Mouse (Mus musculus): Measurements from ENCODE around the gene Elf2. TPM values are rescaled to one million over a fixed set of nuclear protein-coding genes. Genes with fewer than 3 reads are reported as not detected.
"Not testable (repeated sequence)": the region's sequence is repeated elsewhere in the genome, so short reads cannot be mapped to it uniquely, and the experiment has no call there.

Elf2 gene
- total RNA-seq, 2 experiments from 2014 or later, result 66.7 to 67.4 TPM

DNA sequence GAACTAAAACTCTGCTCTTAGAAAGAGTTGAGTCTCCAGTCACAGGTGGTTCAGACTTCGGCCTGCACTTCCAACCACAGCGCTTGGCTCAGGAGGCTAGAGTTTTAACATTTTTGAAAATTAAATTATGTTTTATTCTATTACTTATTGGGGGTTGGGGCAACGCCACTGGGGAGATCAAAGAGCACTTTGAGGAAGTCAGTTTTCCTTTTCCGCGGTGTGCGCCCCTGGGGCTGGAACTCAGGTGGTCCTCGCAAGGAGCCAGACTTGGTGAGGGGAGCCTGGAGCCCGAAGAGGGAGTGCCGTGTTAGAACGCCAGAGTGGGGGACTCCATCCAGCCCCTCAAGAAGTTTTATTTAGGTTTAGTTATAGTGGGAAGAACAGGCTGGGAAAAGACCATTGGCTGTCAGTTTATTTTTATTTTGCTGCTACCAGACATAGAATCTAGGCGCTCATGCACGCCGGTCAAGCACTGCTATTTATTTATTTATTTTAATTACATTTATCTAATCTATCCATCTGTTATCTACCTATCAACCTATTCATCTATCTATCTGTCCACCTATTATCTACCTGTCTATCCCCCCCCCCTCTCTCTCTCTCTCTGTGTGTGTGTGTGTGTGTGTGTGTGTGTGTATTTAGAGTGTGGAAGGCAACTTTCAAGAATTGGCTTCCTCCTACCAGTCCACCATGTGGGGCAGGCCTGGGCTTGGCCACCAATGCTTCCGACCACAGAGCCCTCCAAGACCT lies 19.3 kb upstream of the Elf2 start:
- DNase-seq (ENCODE audit: low spot score in 2 of 2), result no peak

DNA sequence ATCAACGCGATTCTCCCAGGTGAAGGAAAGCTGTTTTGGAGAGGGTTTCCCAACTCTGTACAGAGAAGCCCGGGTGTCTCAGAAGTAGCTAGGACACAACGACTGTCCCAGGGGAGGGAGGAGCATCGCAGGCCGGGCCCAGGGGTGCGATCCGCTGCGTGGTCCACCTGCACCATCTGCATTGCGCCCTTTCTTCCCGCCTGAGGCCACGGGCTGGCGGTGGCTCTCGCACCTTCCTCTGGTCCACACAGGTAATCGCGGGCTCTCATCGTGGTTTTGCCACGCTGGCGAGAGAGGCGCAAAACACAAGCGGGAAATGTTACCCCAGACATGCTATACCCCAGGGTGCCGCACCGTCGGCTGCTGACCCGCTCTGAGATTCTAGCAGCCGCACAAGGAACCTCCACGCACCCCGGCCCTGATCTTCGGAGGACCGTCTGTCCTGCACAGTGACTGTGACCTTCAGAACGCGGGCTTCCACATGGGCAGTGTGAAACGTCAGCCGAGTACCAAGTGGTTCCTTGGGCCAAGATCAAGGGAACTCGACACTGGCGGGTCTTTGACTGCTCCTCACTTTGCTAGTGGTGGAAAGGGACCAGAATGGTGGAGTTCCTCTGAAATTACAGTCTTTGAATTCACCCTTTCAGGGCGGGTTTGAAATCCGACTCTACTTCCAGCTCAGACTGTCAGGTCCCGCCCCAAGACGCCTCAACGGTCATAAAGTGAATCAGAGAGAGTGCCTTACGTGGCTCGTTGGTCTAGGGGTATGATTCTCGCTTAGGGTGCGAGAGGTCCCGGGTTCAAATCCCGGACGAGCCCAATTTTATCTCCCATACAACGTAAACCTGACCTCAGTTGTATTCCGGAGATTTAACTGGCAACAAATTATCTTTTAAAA lies 18.4 kb upstream of the Elf2 start:
- peak; percentile 50 to 70 for DNase-seq (ENCODE audit: low spot score in 2 of 2)

DNA sequence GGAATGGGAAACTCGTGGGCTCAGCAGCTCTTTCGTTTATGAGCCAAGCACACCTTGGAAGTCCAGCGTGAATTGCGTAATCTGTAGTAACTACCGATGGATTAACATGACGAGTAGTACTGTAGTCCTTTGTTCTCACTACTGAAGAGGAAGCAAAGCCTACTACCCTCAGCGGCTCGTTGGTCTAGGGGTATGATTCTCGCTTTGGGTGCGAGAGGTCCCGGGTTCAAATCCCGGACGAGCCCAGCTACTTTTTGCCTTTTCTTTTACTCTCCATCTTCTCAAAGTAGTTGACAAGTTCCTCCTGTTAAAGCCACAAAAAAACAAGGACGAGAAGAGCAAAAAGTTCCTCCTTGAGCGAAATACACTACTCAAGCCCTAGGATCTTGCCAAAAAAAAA lies 17.7 kb upstream of the Elf2 start:
- DNase-seq (ENCODE audit: low spot score in 2 of 2), result peak; percentile 49 to 83

DNA sequence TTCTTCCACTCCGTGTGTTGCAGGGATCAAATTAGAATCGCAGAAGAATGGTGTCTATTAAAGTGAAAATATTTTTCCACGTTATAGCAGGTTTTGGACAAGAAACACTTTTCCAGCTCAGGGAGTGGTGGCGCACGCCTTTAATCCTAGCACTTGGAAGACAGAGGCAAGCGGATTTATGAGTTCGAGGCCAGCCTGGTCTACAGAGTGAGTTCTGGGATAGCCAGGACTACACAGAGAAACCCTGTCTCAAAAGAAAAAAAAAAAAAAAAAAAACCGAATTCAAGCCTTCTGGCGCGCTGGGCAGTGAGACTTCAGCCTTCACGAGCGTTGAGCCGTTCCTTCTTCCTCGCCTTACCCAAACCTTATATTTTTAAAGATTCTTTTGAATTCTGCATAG lies 17.2 kb upstream of the Elf2 start:
- DNase-seq (ENCODE audit: low spot score in 2 of 2), result peak in 1 of 2 experiments; percentile 22

DNA sequence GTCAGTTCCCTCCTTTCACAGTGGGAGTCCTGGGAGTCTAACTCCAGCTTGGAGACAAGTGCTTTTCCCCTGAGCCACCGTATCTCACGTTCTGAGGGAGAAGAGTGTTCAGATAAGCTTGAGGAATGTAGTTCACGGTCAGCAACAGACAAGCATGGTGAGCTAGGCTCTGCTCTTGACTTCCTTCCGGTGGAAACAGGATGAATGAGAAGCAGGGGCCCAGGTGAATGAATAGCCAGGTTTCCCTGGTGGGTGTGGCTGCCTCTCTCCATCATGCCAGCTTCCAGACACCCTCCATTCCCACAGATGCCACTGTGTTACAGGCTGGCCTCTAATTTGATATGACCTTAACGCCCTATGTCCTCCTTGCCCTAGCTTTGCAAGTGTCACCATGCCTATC lies 16.6 kb upstream of the Elf2 start:
- DNase-seq (ENCODE audit: low spot score in 2 of 2), result no peak

DNA sequence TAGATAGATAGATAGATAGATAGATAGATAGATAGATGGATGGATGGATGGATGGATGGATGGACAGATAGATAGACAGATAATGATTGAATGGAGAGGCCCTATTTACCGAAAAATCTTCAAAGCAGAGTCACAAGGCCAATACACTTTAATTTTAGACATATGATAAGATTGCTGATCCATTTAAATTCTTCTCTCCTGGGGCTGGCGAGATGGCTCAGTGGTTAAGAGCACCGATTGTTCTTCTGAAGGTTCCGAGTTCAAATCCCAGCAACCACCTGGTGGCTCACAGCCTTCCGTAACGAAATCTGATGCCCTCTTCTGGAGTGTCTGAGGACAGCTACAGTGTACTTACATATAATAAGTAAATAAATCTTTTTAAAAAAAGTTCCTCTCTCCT lies 14.5 kb upstream of the Elf2 start:
- DNase-seq (ENCODE audit: low spot score in 2 of 2), result not testable (repeated sequence)

DNA sequence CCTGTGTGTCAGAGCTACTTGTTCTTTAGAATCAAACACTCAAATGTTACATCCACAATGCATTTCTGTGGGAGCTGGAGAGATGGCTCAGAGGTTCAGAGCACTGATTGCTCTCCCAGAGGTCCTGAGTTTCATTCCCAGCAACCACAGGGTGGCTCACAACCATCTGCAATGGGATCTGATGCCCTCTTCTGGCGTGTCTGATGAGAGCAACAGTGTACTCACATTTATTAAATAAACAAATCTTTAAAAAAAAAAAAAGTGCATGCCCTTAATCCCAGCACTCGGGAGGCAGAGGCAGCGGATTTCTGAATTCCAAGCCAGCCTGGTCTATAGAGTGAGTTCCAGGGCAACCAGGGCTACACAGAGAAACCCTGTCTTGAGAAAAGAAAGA lies 13.6 kb upstream of the Elf2 start:
- DNase-seq (ENCODE audit: low spot score in 2 of 2), result no peak

DNA sequence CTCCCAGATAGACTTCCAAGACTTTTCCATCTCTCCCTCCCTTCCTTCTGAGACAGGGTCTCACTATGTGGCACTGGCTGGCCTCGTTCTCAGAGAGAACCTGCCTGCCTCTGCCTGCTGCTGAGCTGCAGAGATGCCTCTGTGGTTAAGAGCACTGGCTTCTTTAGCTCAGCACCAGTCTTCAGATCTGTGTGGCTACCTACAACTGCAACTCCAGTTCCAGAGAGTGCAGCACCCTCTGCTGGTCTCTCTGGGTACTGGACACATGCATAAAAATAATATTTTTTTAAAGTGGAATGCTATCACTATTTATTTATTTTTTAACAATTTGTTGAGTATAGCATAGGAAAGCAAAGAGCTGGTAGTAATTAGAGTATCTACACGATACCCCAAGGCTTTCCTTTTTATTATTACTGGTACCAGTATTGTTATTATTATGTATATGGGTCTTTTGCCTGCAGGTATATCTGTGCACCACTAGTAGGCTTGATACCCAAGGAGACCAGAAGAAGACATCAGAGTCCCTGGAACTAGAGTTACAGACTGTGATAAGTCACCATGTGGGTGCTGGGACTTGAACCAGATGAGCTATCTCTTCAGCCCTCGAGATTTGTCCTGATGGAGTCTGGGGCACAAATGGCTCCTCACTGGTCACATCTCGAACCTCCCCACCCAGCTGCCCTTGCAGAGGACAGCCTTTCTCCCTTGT lies 13.0 kb upstream of the Elf2 start:
- peak in 1 of 2 experiments; percentile 49 for DNase-seq (ENCODE audit: low spot score in 2 of 2)

DNA sequence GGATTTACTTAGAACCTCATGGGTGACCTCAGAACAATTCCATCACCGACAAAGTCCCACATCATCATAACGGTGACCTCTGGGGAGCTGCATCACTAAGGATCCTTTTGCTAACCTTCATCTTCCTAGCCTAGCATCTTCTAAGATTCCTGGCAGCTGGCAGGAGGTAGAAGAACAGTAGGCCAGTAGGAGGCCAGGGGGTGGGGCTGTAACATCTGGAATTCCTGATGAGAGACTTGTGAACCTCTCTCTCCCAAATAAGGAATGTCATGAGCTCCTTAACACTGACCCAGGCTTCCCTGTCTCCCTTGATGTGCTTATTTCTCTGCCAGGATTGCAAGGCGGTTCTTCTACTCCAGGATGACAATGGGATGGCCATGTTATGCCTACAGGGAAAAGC lies 10.3 kb upstream of the Elf2 start:
- DNase-seq (ENCODE audit: low spot score in 2 of 2), result no peak

DNA sequence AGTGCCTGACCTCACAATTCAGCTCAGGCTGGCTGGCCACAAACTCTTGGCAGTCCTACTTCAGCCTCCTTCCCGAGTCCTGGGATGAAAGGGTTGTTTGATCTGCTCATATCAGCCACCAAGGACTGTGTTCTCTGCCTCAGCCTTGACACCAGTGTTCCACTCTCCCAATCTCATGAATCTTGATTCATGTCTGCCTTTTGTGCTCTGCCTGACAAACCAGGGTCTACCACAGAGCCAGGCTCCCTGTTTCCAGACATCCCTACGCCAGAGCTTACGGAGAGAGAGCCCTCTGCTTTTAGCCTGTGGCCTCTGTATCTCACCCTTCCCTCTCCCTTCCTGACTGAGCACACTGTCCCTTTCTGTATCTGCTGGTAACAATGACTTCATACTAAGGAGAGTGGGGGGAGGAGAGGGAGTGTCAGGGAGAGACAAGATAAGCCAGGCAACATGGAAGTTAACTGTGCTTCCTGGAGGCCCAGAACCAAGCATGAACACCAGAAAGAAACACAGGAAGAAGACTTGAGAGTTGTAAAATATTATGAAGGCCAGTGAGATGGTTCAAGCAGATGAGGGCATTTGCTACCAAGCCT lies 8.3 kb upstream of the Elf2 start:
- no peak for DNase-seq (ENCODE audit: low spot score in 2 of 2)

DNA sequence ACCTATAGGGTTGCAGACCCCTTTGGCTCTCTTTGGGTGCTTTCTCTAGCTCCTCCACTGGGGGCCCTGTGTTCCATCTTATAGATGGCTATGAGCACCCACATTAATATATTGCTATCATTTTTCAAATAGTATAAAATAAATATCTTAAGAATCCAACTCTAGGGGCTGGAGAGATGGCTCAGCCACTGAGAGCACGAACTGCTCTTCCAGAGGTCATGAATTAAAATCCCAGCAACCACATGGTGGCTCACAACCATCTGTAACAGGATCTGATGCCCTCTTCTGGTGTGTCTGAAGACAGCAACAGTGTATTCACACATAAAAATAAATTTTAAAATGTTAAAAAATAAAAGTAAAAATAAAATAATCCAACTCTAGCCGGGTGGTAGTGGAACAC lies 4.6 kb upstream of the Elf2 start:
- DNase-seq (ENCODE audit: low spot score in 2 of 2), result not testable (repeated sequence)

DNA sequence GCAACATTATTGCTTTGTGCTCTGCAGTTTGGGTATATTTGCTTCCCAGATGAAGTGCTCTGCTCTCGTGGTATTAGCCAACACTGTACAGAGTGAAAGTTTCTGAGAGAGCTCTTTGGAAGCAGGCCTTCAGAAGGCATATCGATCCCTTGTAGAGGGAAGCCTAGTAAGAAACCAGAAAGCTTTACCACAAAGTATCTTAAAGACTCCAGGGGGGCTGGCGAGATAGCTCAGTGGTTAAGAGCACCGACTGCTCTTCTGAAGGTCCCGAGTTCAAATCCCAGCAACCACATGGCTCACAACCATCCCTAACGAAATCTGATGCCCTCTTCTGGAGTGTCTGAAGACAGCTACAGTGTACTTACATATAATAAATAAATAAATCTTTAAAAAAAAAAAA lies 3.7 kb upstream of the Elf2 start:
- not testable (repeated sequence) for DNase-seq (ENCODE audit: low spot score in 2 of 2)

DNA sequence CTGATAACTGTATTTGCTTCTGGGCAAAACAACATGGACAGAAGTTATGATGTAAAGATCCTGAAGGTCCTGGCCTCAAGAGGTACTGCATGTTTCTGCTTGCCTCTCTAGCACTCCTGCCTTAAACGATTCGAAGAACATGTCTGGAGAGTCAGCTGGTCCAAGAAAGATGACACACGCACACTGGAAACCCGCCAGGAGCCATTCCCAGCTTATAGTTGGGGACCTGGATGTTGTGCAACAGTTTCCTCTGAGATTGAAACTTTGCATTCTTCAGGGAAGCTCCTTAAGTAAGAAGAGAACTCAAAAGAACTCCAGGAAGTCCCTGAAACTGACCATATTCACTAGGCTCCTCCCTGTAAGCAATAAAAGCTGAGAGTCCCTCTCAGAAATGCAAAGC lies 2.8 kb upstream of the Elf2 start:
- no peak for DNase-seq (ENCODE audit: low spot score in 2 of 2)

DNA sequence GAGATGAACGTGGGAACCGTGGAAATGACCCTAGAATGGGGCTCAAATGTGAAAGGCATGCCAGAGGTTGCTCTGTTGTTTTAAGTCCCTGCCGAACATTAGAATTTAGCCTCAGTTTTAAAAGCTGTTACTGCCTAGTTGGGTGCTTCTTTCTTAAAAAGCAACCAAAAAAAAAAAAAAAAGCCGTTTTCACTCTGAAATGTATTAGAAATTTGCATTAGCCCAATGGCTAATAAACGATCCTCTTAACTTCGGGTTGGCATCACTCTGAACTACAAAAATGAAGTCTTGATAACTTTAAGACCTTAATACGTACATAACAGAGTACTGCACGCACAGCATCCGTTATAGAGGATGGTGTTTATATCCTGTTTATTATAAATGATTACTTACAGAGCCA lies 1.7 kb upstream of the Elf2 start:
- no peak for DNase-seq (ENCODE audit: low spot score in 2 of 2)

DNA sequence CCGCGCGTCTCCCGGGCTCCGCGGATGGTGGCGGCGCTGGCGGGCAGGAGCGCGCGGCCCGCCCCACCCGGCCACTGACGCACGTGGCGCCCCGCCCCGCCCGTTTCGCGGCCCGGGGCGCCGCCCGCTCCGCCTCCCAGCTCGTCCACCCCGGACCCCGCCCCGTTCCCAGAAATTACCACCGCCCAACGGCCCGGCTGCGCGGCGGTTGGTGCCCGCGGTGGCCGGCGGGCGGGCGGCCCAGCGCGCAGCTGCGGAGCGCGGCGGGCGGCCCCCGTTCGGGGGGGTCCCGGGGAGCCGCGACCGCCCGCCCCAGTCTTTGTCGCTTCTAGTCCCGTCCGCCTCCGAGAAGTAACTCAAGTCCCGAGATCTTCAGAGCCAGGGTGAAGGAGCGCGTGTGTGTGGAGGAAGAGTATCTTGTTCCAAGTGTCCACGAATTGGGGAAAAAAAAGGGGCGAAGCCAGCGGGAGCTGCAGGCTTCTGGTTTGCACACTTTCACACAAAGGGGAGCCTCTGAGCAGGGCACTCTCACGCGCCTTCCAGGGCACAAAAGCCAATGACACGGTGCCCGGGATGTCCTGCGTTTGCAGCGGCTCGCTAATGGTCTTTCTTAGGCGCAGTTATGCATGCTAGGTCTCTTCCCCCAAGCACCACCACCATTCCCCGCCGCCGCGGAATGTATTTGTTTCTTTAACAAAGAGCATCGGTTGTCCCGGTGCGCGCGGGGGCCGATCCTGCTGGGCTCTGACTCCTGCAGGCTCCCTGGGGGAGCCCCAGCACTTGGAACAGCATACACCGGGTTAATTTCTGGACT lies 1.0 kb upstream of the Elf2 start:
- peak; percentile 71 to 84 for DNase-seq (ENCODE audit: low spot score in 2 of 2)

DNA sequence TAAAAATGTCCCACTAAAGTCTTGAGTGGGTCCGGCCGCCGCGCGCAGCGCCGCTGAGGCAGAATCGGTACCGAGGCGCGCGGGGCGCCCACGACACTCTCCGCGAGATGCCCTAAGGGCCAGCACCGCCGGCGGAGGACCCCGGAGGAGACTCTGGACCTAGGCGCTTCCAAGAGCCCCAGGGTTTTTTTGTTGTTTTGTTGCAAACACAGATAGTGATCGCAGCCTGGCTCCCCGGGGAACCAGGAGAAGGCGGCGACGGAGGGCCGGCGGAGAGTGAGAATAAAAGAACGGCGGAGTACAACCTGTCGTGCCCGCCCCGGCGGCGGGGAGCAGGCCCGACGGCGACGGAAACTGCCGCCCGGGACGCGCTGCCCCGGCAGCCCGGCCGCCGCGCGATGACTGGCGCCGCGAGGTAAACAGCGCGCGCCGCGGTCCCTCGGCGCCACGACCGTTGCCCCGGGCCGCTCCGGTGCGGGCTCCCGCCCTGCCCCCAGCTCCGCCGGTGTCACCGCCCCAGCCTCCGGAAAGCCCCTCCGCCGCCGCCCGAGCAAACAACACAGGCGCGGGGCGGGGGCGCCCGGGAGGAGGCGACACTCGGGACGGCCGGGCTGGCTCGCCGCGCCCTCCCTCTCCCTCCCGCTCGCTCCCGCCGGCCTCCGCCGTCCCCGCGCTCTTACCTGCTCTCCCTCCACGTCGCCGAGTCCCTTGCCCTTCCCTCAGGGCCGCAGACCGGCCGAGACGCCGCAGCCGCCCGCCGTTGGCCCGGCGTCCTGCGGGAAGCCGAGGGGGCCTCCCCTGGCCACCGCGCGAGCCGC lies 520 bp downstream of the Elf2 start:
- peak in 1 of 2 experiments; percentile 37 for DNase-seq (ENCODE audit: low spot score in 2 of 2)

DNA sequence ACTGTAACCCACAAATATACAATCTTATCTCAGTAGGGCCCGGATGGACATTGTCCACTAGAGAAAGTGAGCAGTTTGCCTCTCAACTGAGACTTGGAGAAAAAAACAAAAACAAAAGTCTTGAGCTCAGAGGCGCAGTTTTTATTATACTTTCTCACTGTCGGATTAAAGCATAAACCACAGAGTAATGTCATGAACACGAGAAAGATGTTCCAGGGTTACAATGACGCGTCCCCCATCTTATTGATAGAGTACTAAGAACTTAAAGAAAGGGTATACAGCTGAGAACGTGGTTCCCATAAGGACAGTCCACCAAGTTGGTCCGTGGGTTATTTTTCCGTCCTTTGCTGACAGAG lies 1.1 kb downstream of the Elf2 start:
- no peak for DNase-seq (ENCODE audit: low spot score in 2 of 2)

DNA sequence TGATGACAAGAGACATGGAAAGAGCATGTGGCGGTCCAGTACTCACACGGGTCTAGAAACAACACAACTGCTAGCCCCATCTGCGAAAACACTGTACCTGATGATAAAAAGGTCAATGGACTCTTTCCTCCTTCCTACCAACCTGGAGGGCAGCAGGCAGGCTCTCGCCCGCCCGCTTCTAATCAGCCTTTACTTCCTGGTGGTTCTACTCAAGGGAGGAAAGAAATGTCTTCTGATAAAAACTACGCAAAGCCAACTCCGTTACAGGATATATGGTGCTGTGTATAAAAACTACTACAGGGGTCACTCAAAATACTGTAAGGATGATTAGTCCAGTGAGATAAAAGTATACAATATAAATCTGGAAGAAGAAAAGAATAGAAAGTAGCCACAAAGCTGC lies 5.1 kb downstream of the Elf2 start:
- no peak for DNase-seq (ENCODE audit: low spot score in 2 of 2)

DNA sequence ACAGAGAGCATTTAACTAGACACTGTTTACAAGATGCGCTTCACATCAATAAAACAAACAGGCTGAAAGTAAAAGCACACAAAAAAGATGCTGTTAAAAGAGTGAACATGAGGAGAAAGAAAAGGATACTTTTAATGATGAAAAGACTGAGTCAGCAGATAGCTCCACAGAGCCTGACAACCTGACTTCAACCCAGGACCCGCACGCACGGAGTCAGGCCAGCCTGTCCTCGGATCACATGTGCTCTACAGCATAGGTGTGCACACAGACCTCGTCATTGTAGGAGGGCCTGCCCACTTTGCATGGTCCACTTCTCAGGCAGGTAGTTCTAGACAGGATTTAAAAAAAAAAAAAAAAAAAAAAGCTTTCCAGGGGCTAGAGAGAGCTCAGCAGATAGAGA lies 6.5 kb downstream of the Elf2 start:
- no peak for DNase-seq (ENCODE audit: low spot score in 2 of 2)
